Mouse (Mus musculus): ENCODE measurements around the gene Arhgap5. TPM values are rescaled to one million over a fixed set of nuclear protein-coding genes. Genes with fewer than 3 reads are reported as not detected.
A peak's percentile ranks its signal among the peaks of the same experiment; 100 is the strongest.

Gene Arhgap5
- 108 and 110 TPM in 2 replicates for polyA plus RNA-seq (2011; ENCODE audit: insufficient read depth, insufficient read length, low read depth, missing spikeins)

DNA sequence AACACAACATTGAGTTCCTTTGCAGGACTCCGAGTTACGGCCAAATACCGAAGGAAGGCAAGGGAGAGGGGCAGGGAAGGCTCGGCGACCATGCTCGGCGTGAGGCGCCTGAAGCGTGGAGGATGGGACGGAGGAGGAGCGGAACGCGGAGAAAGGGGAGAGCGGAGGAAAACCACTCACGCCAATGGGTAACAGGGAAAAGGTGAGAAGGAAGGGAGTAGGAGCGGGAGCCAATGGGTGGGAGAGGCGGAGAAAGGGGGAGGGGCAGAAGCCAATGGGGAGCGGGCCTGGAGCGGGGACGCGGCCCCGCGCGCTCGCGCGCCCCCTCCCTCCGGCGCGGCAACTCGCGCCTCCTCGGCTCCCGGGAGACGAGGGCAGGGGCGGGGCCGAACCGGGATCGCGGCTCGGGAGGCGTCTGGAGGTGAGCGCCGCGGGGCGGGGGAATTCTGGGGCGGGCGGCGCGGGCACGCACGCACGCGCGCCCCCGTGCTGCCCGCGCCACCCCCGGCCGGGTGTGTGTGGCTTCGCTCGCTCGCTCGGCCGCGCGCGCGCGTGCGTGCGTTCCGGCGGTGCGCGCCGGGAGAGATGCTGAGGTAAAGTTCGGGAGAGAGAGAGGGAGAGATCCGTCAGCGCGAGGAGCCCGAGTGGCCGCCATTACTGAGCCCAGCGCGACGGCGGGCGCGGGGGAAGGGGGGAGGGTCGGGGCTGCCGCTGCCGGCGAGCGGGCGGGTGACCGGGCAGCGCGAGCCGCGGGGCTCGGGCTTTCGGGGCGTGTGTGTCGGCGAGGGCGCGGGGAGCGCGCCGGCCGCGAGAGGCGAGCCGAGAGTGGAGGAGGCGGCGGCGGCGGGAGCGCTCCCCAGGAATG is at the start of gene Arhgap5:
Gene Arhgap5 (plus strand): TSS at position 517 of the 865 bp plus-strand sequence.
- no peaks in the 10 kb centered on the region for H3K4me1 ChIP-seq (ENCODE audit: control insufficient read depth, insufficient read depth, low read length)
- TF ChIP-seq EP300 (IDR thresholded peaks at IDR 0.05; ENCODE audit: insufficient read depth, low read depth, low read length) (no peak), POLR2A (IDR thresholded peaks at IDR 0.05; ENCODE audit: insufficient read depth, low read length) (no peak), CTCF (IDR thresholded peaks at IDR 0.05; ENCODE audit: low read depth, low read length) (no peak)
- H3K4me3 ChIP-seq (ENCODE audit: low read depth, low read length), result peak within 1 kb of the TSS; percentile 98
- H3K27ac ChIP-seq (ENCODE audit: insufficient read depth, low read length), result peak within 1 kb of the TSS; percentile 92
- peaks cover 2% of the 10 kb centered on the region; the same call in 1 of the 2 replicates for H3K9me3 ChIP-seq (replicated peaks; ENCODE audit: control insufficient read depth, insufficient read depth, low read length, poor library complexity, severe bottlenecking)
- no peaks in the 10 kb centered on the region for H3K27me3 ChIP-seq (ENCODE audit: control insufficient read depth, insufficient read depth, low read length, poor library complexity, severe bottlenecking)
- no peaks in the 10 kb centered on the region for H3K36me3 ChIP-seq (ENCODE audit: control insufficient read depth, insufficient read depth, low read length, poor library complexity, severe bottlenecking)
- peak within 1 kb of the TSS; percentile 100 for H3K9ac ChIP-seq (ENCODE audit: low read depth, poor library complexity, severe bottlenecking)

DNA sequence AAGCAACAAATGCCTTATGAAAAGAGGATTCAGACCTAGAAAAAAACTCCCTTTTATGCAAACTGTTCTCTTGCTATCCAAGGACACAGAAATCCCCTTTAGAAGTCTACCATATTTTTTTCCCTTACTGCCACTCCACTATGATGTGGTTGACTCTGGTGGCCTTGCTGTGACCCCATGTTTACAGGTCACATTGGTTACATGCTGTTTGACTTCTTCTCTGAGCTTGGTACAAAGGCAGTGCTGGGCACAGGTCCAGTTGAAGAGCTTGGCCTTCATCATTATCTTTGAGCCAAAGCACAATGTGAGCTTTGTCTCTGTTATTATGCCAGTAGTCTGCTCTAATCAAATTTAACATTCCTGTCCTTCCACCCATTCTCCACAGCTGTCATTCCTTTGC is 39.2 kb upstream of the Arhgap5 start:
- Histone ChIP-seq H3K27ac (ENCODE audit: insufficient read depth, low read length) (no peak overlapping the region), H3K9ac (ENCODE audit: low read depth, poor library complexity, severe bottlenecking) (no peak overlapping the region), H3K36me3 (ENCODE audit: control insufficient read depth, insufficient read depth, low read length, poor library complexity, severe bottlenecking) (no peaks in the 10 kb centered on the region), H3K4me1 (ENCODE audit: control insufficient read depth, insufficient read depth, low read length) (no peaks in the 10 kb centered on the region), H3K9me3 (replicated peaks; ENCODE audit: control insufficient read depth, insufficient read depth, low read length, poor library complexity, severe bottlenecking) (no peaks in the 10 kb centered on the region), H3K27me3 (ENCODE audit: control insufficient read depth, insufficient read depth, low read length, poor library complexity, severe bottlenecking) (no peaks in the 10 kb centered on the region), H3K4me3 (ENCODE audit: low read depth, low read length) (no peak overlapping the region)
- TF ChIP-seq CTCF (IDR thresholded peaks at IDR 0.05; ENCODE audit: low read depth, low read length) (no peak), EP300 (IDR thresholded peaks at IDR 0.05; ENCODE audit: insufficient read depth, low read depth, low read length) (no peak), POLR2A (IDR thresholded peaks at IDR 0.05; ENCODE audit: insufficient read depth, low read length) (no peak)

GRCm38 (mm10) chr12:52471621-52472020 is 32.2 kb upstream of the Arhgap5 start:
- no peaks in the 10 kb centered on the region for H3K9me3 ChIP-seq (replicated peaks; ENCODE audit: control insufficient read depth, insufficient read depth, low read length, poor library complexity, severe bottlenecking)
- no peaks in the 10 kb centered on the region for H3K27me3 ChIP-seq (ENCODE audit: control insufficient read depth, insufficient read depth, low read length, poor library complexity, severe bottlenecking)
- no peaks in the 10 kb centered on the region for H3K4me1 ChIP-seq (ENCODE audit: control insufficient read depth, insufficient read depth, low read length)
- TF ChIP-seq CTCF (IDR thresholded peaks at IDR 0.05; ENCODE audit: low read depth, low read length), result no peak
- TF ChIP-seq POLR2A (IDR thresholded peaks at IDR 0.05; ENCODE audit: insufficient read depth, low read length), result no peak
- no peak for TF ChIP-seq EP300 (IDR thresholded peaks at IDR 0.05; ENCODE audit: insufficient read depth, low read depth, low read length)
- no peak overlapping the region for H3K4me3 ChIP-seq (ENCODE audit: low read depth, low read length)
- no peak overlapping the region for H3K9ac ChIP-seq (ENCODE audit: low read depth, poor library complexity, severe bottlenecking)
- no peak overlapping the region for H3K27ac ChIP-seq (ENCODE audit: insufficient read depth, low read length)
- no peaks in the 10 kb centered on the region for H3K36me3 ChIP-seq (ENCODE audit: control insufficient read depth, insufficient read depth, low read length, poor library complexity, severe bottlenecking)

GRCm38 (mm10) chr12:52473988-52474968 is 29.5 kb upstream of the Arhgap5 start:
- Histone ChIP-seq H3K4me3 (ENCODE audit: low read depth, low read length) (no peak overlapping the region), H3K9me3 (replicated peaks; ENCODE audit: control insufficient read depth, insufficient read depth, low read length, poor library complexity, severe bottlenecking) (no peaks in the 10 kb centered on the region), H3K4me1 (ENCODE audit: control insufficient read depth, insufficient read depth, low read length) (no peaks in the 10 kb centered on the region), H3K27me3 (ENCODE audit: control insufficient read depth, insufficient read depth, low read length, poor library complexity, severe bottlenecking) (no peaks in the 10 kb centered on the region), H3K27ac (ENCODE audit: insufficient read depth, low read length) (no peak overlapping the region), H3K36me3 (ENCODE audit: control insufficient read depth, insufficient read depth, low read length, poor library complexity, severe bottlenecking) (no peaks in the 10 kb centered on the region), H3K9ac (ENCODE audit: low read depth, poor library complexity, severe bottlenecking) (no peak overlapping the region)
- TF ChIP-seq CTCF (IDR thresholded peaks at IDR 0.05; ENCODE audit: low read depth, low read length) (no peak), POLR2A (IDR thresholded peaks at IDR 0.05; ENCODE audit: insufficient read depth, low read length) (no peak), EP300 (IDR thresholded peaks at IDR 0.05; ENCODE audit: insufficient read depth, low read depth, low read length) (no peak)

- Histone ChIP-seq H3K9me3 (replicated peaks; ENCODE audit: control insufficient read depth, insufficient read depth, low read length, poor library complexity, severe bottlenecking) (no peaks in the 10 kb centered on the region), H3K4me3 (ENCODE audit: low read depth, low read length) (no peak overlapping the region), H3K9ac (ENCODE audit: low read depth, poor library complexity, severe bottlenecking) (no peak overlapping the region), H3K36me3 (ENCODE audit: control insufficient read depth, insufficient read depth, low read length, poor library complexity, severe bottlenecking) (no peaks in the 10 kb centered on the region), H3K27me3 (ENCODE audit: control insufficient read depth, insufficient read depth, low read length, poor library complexity, severe bottlenecking) (no peaks in the 10 kb centered on the region), H3K4me1 (ENCODE audit: control insufficient read depth, insufficient read depth, low read length) (no peaks in the 10 kb centered on the region), H3K27ac (ENCODE audit: insufficient read depth, low read length) (no peak overlapping the region)
- TF ChIP-seq CTCF (IDR thresholded peaks at IDR 0.05; ENCODE audit: low read depth, low read length) (no peak), EP300 (IDR thresholded peaks at IDR 0.05; ENCODE audit: insufficient read depth, low read depth, low read length) (no peak), POLR2A (IDR thresholded peaks at IDR 0.05; ENCODE audit: insufficient read depth, low read length) (no peak)
Measured at GRCm38 (mm10) chr12:52476036-52476435, 27.7 kb upstream of the Arhgap5 start.
